Mouse (Mus musculus): ENCODE results near the gene Exoc6b.
A peak's percentile ranks its signal among the peaks of the same experiment; 100 is the strongest.
"Not testable (repeated sequence)": the region's sequence is repeated elsewhere in the genome, so short reads cannot be mapped to it uniquely, and the experiment has no call there.

Exoc6b gene

GRCm38 (mm10) chr6:85069023-85069985 lies at the start of gene Exoc6b:
Gene Exoc6b (minus strand): TSS chr6:85069513.
- DNase-seq = peak; percentile 93

GRCm38 (mm10) chr6:85117545-85118511 lies 48.5 kb upstream of the Exoc6b start:
- peak; percentile 60 for DNase-seq

DNA sequence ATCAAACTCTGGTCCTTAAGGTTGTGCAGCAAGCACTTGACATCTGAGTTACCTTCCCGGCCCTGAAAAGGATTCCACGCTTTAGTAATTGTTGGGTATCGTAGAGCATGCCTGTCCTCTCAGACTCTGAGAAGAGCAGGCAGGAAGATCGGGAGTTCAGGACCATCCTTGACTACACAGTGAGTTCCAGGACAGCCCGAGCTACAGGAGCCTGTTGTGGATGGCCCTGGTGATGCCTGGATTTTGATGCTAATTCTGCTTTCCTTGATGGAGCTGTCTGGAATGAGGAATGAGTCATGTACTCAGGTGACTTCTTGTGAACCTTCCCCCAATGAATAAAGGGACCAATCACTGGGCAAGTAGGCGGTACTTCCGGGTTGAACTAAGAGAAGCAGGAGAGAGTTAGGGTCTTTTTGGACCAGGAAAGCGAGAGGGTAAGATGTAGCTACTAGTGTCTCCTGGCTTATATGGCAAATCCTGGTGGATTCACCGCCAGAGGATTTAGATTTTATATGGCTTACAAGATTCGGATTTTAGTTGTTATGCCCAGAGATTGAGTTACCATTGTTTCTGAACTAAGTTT lies 35.8 kb upstream of the Exoc6b start:
- DNase-seq = no peak

DNA sequence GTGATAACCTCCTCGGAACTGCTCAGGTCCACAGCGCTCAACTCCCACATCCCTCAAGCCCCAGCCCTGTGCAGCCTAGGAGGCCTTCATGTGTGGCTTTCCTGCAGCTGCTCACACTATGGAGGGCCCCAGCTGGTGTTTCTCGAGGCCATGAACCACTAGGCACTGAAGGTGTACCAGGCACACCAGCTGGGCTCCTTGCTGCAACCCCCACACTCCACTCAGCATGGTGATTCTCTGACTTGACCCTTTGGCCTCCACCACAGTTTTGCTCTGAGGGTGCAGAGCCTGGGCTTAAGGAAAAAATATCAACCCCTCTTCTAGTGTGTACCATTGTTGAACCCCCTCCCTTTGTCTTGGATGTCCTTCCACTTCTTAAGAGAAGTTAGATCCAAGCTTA lies 34.0 kb upstream of the Exoc6b start:
- DNase-seq = no peak

DNA sequence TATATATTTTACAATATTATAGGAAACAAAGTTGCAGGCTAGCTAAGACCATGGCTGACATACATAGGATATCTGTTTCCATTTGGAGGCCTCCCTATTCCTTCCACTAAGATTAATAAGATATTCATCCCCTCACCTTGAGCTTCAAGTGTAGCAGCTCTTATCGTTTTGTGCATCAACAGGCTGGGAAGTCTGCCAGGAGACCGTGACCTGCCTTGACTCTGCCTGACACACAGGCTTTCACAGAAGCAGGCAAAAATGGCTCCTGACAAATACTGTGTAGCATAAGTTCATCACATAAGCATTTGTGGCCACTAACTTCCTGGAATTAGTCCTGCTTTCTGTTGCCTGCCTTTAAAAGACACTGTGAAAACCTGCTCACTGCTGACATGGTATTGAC lies 27.1 kb upstream of the Exoc6b start:
- peak; percentile 17 for DNase-seq

DNA sequence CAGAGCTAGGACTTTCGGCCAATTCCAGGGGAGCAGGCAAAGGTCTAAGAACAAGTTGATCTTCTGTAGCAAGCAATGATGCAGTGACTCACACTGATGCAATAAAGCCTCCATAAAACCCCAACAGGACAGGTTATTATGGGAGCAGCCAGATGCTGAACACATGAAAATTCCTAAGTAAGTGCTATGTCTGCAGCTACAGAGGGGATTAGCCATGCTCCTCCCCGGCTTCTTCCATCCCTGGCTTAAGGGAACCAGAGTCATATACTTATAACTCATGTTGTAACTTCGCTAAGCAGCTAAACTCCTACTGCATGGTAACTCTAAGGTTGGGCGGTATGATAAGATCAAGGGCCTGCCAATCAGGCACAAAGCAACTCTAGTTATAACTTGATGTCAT lies 18.1 kb upstream of the Exoc6b start:
- DNase-seq = no peak

GRCm38 (mm10) chr6:85086645-85087044 lies 17.3 kb upstream of the Exoc6b start:
- DNase-seq = no peak

DNA sequence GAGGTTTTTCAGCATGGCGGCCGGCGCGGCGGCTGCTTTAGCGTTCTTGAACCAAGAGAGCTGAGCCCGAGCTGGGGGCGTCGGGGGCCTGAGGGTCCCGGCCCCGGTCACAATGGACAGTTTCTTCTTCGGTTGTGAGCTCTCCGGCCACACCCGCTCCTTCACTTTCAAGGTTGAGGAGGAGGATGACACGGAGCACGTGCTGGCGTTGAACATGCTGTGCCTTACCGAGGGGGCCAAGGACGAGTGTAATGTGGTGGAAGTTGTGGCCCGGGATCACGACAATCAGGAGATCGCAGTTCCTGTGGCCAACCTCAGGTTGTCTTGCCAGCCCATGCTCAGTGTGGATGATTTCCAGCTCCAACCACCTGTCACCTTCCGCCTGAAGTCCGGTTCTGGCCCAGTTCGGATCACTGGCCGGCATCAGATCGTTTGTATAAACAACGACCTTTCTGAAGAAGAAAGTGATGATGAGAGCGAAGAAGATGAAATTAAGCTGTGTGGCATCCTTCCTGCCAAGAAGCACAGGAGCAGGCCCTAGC lies 6.9 kb upstream of the Exoc6b start:
- DNase-seq = not testable (repeated sequence)

GRCm38 (mm10) chr6:85074996-85075395 lies 5.7 kb upstream of the Exoc6b start:
- no peak for DNase-seq

GRCm38 (mm10) chr6:85068322-85069022 lies 841 bp downstream of the Exoc6b start:
- peak; percentile 37 for DNase-seq

DNA sequence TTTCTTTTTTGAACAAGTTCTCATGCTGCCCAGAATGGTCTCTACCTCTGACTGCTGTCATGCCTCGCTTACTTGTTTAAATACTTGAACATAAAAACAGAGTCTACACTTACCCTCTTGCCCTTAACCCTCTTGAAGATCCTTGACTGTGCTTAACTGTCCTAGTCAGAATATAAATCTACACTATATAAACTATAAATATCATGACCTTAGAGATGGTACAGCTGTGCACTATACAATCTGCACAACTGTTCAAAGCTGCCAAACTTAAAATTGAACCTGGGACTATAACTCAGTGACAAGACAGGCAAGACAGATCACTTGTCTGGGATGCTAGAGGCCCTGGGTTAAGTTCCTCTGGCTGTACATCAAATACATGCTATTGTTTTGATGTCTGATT lies 11.7 kb downstream of the Exoc6b start:
- DNase-seq = no peak

GRCm38 (mm10) chr6:85051109-85051508 lies 18.2 kb downstream of the Exoc6b start:
- no peak for DNase-seq

- no peak for DNase-seq
Measured at GRCm38 (mm10) chr6:85046531-85046930, 22.8 kb downstream of the Exoc6b start.

DNA sequence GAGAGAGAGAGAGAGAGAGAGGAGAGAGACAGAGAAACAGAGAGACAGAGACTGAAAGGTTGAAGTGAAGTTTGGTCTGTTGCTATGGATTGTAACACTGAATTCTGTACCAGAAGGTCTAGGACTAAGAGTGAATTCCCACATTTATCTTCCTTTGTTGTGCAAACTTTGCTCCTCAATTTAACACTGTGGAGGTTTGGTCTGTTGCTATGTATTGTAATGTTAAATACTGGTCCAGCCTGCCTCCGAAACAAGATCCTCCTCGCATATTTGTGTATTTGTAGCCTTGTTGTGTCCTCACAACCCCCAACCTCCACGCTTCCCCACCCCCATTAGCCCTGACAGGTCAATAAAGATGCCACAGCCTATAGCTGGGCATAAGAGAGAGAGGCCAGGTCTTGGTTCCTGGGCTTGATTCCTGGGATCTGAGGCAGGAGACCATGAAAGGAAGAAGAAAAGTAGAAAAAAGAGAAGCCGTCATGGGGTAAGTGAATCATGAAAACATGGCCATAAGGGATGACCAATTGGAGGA lies 24.6 kb downstream of the Exoc6b start:
- no peak for DNase-seq

DNA sequence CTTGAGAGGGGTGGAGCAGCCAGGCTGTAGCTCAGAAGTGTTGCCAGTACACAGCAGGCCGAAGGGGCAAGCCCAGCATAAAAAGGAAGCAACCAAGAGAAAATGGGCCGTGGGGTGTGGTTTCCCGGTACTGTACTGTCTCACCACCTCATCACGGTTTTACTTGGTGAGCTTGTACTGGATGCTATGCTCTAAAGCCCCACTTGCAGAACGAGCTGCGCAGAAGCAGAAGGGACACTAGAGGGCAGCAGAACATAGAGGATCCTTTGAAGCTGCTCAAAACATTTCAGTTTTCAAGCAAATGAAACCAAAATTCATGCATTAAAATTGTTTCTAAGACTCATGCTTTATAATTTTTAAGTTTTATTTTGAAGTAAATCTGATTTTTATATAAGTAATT lies 31.6 kb downstream of the Exoc6b start:
- DNase-seq = peak; percentile 67

GRCm38 (mm10) chr6:85029671-85030070 lies 39.6 kb downstream of the Exoc6b start:
- DNase-seq = peak; percentile 5

- DNase-seq = no peak
Measured at GRCm38 (mm10) chr6:85024403-85024802, 44.9 kb downstream of the Exoc6b start.

- DNase-seq = no peak
Measured at GRCm38 (mm10) chr6:85017011-85017410, 52.3 kb downstream of the Exoc6b start.

GRCm38 (mm10) chr6:85013906-85014305 lies 55.4 kb downstream of the Exoc6b start:
- no peak for DNase-seq

- DNase-seq = peak; percentile 20
Measured at GRCm38 (mm10) chr6:85010397-85010796, 58.9 kb downstream of the Exoc6b start.

DNA sequence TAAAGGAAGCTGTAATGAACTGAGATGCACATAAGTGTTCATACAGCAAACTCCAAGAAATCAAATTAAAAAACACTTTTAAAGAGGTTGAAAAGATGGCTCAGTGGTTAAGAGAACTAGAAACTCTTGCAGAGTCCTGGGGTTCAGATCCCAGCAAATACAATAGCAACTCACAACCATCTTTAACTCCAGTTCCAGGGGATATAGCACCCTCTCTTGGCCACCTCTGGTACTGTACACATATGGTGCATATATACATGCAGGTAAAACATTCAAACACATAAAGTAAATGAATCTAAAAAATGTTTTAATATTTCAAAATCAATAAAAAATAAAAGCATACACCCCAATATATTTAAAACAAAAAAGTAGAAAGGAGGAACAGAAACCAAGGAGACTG lies 73.9 kb downstream of the Exoc6b start:
- no peak for DNase-seq

- DNase-seq = peak; percentile 5
Measured at GRCm38 (mm10) chr6:84976563-84976971, 92.7 kb downstream of the Exoc6b start.

Data from kidney, postnatal 14 days (tissue).